Mouse (Mus musculus) T-helper 17 cell (primary cell): ENCODE measurements around the gene Cphx3.
"Not testable (repeated sequence)": the region's sequence is repeated elsewhere in the genome, so short reads cannot be mapped to it uniquely, and the experiment has no call there.

Experiments used
- in situ Hi-C, 2 experiments: fragments of 300-600 bp; cut with MboI, MseI; formaldehyde crosslinking; loops; 1 replicate in 1 of 2; 2 replicates in 1 of 2; pipeline ENCODE4 v1.15.1; 2025; ENCODE audit warnings: high pct_unique_total_duplicates in 2 of 2

The Cphx3 gene

GRCm38 (mm10) chr14:26081997-26082396 lies at the start of gene Cphx3:
Gene Cphx3 (plus strand): TSS chr14:26082297.
- in situ Hi-C loops = not testable (repeated sequence)

- in situ Hi-C loops = loop anchor here in 1 of 2 experiments (25.0 kb wide), 2 partner anchors 222 to 322 kb away; no protein-coding TSS in a partner anchor
Measured at GRCm38 (mm10) chr14:26034364-26034763, 47.7 kb upstream of the Cphx3 start.

- in situ Hi-C loops = loop anchor here in 1 of 2 experiments (25.0 kb wide), 2 partner anchors 223 to 323 kb away; no protein-coding TSS in a partner anchor
Measured at GRCm38 (mm10) chr14:26035439-26035838, 46.7 kb upstream of the Cphx3 start.

- in situ Hi-C loops = loop anchor here in 1 of 2 experiments (25.0 kb wide), 2 partner anchors 230 to 330 kb away; no protein-coding TSS in a partner anchor
Measured at GRCm38 (mm10) chr14:26042611-26043010, 39.5 kb upstream of the Cphx3 start, which contains the start of gene Gm9780. Gene Gm9780 (minus strand): TSS chr14:26042711.

- in situ Hi-C loops = loop anchor here in 1 of 2 experiments (25.0 kb wide), 2 partner anchors 233 to 333 kb away; no protein-coding TSS in a partner anchor
Measured at GRCm38 (mm10) chr14:26045007-26045406, 37.1 kb upstream of the Cphx3 start.

- in situ Hi-C loops = loop anchor here in 1 of 2 experiments (25.0 kb wide), 2 partner anchors 235 to 335 kb away; no protein-coding TSS in a partner anchor
Measured at GRCm38 (mm10) chr14:26047026-26047425, 35.1 kb upstream of the Cphx3 start.

GRCm38 (mm10) chr14:26048767-26049166 lies 33.3 kb upstream of the Cphx3 start:
- in situ Hi-C loops = loop anchor here in 1 of 2 experiments (25.0 kb wide), 2 partner anchors 236 to 336 kb away; no protein-coding TSS in a partner anchor

- in situ Hi-C loops = not testable (repeated sequence)
Measured at GRCm38 (mm10) chr14:26058184-26058583, 23.9 kb upstream of the Cphx3 start.

- in situ Hi-C loops = not testable (repeated sequence)
Measured at GRCm38 (mm10) chr14:26059362-26059761, 22.7 kb upstream of the Cphx3 start.

GRCm38 (mm10) chr14:26066574-26067324 lies 15.3 kb upstream of the Cphx3 start:
- in situ Hi-C loops = not testable (repeated sequence)

GRCm38 (mm10) chr14:26067325-26067633 lies 14.8 kb upstream of the Cphx3 start, which contains the start of gene Tmem254c:
Gene Tmem254c (minus strand): TSS chr14:26067355.
- in situ Hi-C loops = not testable (repeated sequence)

GRCm38 (mm10) chr14:26076620-26077390 lies 5.3 kb upstream of the Cphx3 start:
- in situ Hi-C loops = not testable (repeated sequence)

- in situ Hi-C loops = not testable (repeated sequence)
Measured at GRCm38 (mm10) chr14:26081216-26081615, 881 bp upstream of the Cphx3 start, which contains the start of gene Cphx2. Gene Cphx2 (plus strand): TSS chr14:26081516.

GRCm38 (mm10) chr14:26097622-26098021 lies 15.5 kb downstream of the Cphx3 start:
- in situ Hi-C loops = not testable (repeated sequence)

GRCm38 (mm10) chr14:26118150-26118549 lies 36.1 kb downstream of the Cphx3 start, which contains the start of gene Duxbl2:
Gene Duxbl2 (plus strand): TSS chr14:26118349.
- in situ Hi-C loops = not testable (repeated sequence)

- in situ Hi-C loops = not testable (repeated sequence)
Measured at GRCm38 (mm10) chr14:26118550-26119000, 36.5 kb downstream of the Cphx3 start.

GRCm38 (mm10) chr14:26119095-26119494 lies 37.0 kb downstream of the Cphx3 start:
- in situ Hi-C loops = not testable (repeated sequence)

GRCm38 (mm10) chr14:26147095-26147494 lies 65.0 kb downstream of the Cphx3 start:
- in situ Hi-C loops = loop anchor here (5.0 to 25.0 kb wide), 2 partner anchors 150 to 590 kb away; no protein-coding TSS in a partner anchor

- in situ Hi-C loops = loop anchor here (5.0 to 25.0 kb wide), 2 partner anchors 284 to 444 kb away; no protein-coding TSS in a partner anchor
Measured at GRCm38 (mm10) chr14:26156032-26156431, 73.9 kb downstream of the Cphx3 start.

- in situ Hi-C loops = loop anchor here (5.0 to 25.0 kb wide), 2 partner anchors 349 to 449 kb away; no protein-coding TSS in a partner anchor
Measured at GRCm38 (mm10) chr14:26161156-26161555, 79.1 kb downstream of the Cphx3 start.

GRCm38 (mm10) chr14:26162423-26162822 lies 80.3 kb downstream of the Cphx3 start:
- in situ Hi-C loops = loop anchor here (5.0 to 25.0 kb wide), 2 partner anchors 350 to 450 kb away; no protein-coding TSS in a partner anchor
